Mouse (Mus musculus) Patski (cell line): ENCODE results near the gene Csn1s2b. TPM values are rescaled to one million over a fixed set of nuclear protein-coding genes. Genes with fewer than 3 reads are reported as not detected.
"Not testable (repeated sequence)": the region's sequence is repeated elsewhere in the genome, so short reads cannot be mapped to it uniquely, and the experiment has no call there.

Experiments
- ATAC-seq: fragments of 100-300 bp; one replicate; pipeline ENCODE4 v1.8.0; 2021
- CTCF ChIA-PET: fragments of 350-600 bp; sonication (Branson Sonifier 250); formaldehyde crosslinking; loops from one replicate; lab custom pipeline; 2022; ENCODE audit warnings: inconsistent platforms; lab: Charles Lee
- POLR2A ChIA-PET: fragments of 350-600 bp; sonication (Branson Sonifier 250); formaldehyde crosslinking; loops from one replicate; lab custom pipeline; 2022; ENCODE audit warnings: antibody characterized with exemption, inconsistent platforms; lab: Charles Lee
- DNase-seq: peaks from one replicate; pipeline ENCODE4 v3.0.0-alpha.2; 2011; ENCODE audit warnings: low read depth, low spot score
- H3K27me3 ChIP-seq: fragments of 371-371 bp; one replicate; pipeline ENCODE4 v1.5.1; 2021
- CTCF ChIP-seq: fragments of 100-300 bp; IDR thresholded peaks from one replicate; pipeline ENCODE4 v1.5.1; 2021
- in situ Hi-C: fragments of 300-500 bp; cut with MboI; formaldehyde crosslinking; loops from 3 replicates; pipeline ENCODE4 v1.11.1; 2018; ENCODE audit warnings: low pct_unique_long_range_greater_than_20kb, mixed read lengths
- polyA plus RNA-seq: library from polyadenylated mRNA; unstranded; gene quantifications from one replicate; pipeline ENCODE4 v1.2.3, GENCODE M21; 2021

The Csn1s2b gene
- polyA plus RNA-seq = not detected

DNA sequence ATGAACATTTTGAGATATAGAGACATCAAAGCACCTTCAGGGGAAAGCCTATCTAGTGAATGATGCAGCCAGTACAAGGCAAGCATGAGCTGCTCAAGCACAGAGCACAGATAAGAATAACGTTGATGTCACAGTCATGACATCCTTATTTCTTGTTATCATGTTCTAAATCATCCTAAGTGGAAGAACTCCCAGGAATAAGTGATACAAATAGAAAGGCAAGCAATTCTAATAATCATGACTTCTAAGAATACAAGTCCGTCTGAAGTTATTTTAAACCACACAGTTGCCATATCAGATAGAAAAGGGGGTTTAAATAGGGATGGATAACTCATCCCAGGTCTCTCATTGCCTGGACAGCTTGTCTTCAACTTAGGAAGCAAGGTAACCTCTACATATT is at the start of gene Csn1s2b:
Csn1s2b (plus strand) TSS at position 301 of the 400 bp plus-strand sequence.
- H3K27me3 ChIP-seq = no peaks in the 10 kb centered on the region
- DNase-seq (no peak), ATAC-seq (no peak)
- in situ Hi-C loops = no loop called here
- TF ChIP-seq CTCF = no peak
- ChIA-PET POLR2A (no interaction called here), CTCF (interaction anchor here (0.7 kb wide), 1 partner anchor 14 kb away, joined by 3 read pairs; no protein-coding TSS in a partner anchor)

DNA sequence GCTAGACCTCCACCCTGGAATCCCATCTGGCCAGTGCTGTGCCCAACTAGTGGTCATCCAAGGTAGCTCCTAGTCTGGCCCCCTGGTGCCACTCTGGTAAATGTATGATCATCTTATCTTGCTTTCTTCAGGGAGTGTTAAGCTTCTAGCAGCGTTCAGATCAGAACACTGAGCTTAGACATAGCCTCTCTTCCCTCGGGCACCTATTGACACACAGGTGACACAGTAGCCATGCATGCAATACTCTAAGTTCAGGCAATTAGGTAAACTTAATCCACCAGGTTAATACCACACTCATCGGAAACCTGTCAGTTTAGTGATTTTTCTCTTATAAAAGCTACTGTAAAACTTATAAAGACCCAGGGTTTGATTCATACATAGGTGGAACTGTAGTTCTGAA is 43.3 kb upstream of the Csn1s2b start:
- CTCF ChIA-PET = no interaction called here
- POLR2A ChIA-PET = no interaction called here
- in situ Hi-C loops = no loop called here
- no peak for TF ChIP-seq CTCF
- no peaks in the 10 kb centered on the region for H3K27me3 ChIP-seq
- no peak for ATAC-seq
- no peak for DNase-seq

DNA sequence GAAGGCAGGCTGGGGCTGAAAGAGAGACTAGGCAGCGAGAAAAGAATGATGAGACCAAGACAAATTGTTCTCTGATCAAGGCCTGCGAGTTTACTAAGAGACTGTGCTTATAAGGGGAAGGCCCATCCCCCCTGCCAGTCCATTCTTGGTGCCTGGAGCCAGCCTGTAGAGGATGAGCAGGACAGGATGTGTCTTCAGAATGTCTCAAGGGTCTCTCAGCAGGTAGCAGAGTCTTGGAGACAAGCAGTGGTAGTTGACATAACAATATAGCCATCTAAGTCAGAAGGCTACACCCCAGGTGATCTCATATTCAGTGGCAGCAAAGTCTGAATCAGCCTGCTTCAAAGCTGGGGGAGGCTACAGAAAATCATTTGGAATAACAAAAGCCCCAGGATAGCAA is 35.7 kb upstream of the Csn1s2b start:
- DNase-seq, CTCF ChIA-PET, H3K27me3 ChIP-seq, in situ Hi-C loops, POLR2A ChIA-PET, ATAC-seq: not testable (repeated sequence)

DNA sequence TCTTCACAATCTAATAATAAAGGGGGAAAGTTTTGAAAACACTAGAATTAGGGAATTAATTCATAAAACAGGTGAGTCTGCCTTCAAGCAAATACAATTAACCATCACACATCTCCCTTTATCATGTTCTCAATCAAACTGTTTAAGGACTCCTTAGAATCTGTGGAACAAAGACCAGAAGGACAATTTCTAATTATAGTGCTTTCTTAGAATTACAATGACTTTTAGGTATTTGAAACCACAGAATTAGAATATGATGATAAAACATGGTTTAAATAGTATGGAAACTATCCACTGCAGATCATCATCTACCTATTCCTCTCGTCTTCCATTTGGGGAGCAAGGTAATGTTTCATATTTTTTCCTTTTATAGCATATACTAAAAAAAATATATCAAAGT is 33.6 kb upstream of the Csn1s2b start, which contains the start of gene Csn1s2a:
Csn1s2a (plus strand) TSS at position 301 of the 400 bp plus-strand sequence.
- ATAC-seq (no peak), DNase-seq (no peak)
- ChIA-PET POLR2A (no interaction called here), CTCF (no interaction called here)
- in situ Hi-C loops = no loop called here
- H3K27me3 ChIP-seq = peaks cover 8% of the 10 kb centered on the region
- no peak for TF ChIP-seq CTCF

DNA sequence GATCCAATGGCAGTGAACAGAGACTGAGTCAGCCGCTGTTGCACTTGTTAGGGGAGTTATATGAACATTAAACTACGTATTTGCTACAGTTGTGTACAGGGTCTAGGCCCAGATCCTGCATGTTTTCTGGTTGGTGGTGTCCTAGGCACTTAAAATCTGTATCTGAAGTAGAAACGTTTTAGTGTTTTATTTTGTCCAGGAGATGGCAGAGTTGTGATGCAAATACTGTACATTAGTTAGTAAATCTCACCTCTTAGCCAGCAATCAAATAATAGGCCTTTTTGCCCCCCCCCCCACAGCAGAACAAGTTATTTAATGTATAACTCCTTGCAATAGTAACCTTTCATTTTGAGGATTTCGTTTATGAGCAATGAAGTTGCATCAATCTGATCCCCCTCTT is 25.2 kb upstream of the Csn1s2b start:
- ATAC-seq (no peak), DNase-seq (no peak)
- CTCF ChIA-PET = no interaction called here
- peaks cover 5% of the 10 kb centered on the region for H3K27me3 ChIP-seq
- in situ Hi-C loops = no loop called here
- TF ChIP-seq CTCF = no peak
- POLR2A ChIA-PET = no interaction called here

DNA sequence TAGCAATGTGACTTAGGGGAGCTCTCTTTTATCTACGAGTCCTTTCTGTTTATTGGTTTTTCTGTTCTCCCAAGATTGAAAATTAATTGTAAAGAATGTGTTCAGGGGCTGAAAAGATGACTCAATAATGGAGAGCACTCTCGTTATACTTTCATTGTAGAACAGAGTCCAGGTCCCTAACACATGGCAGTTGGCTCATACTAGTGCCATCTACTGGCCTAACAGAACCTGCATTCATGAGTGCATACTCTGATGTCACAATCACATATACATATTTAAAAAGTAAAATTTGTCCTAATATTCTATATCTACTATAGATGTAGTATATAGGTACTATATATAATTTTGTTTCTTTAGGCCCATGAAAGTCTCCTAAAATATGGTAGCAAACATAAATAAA is 1.4 kb downstream of the Csn1s2b start:
- TF ChIP-seq CTCF = peak; percentile 21
- ChIA-PET POLR2A (no interaction called here), CTCF (no interaction called here)
- no peak for DNase-seq
- no peaks in the 10 kb centered on the region for H3K27me3 ChIP-seq
- ATAC-seq = no peak
- in situ Hi-C loops = no loop called here

DNA sequence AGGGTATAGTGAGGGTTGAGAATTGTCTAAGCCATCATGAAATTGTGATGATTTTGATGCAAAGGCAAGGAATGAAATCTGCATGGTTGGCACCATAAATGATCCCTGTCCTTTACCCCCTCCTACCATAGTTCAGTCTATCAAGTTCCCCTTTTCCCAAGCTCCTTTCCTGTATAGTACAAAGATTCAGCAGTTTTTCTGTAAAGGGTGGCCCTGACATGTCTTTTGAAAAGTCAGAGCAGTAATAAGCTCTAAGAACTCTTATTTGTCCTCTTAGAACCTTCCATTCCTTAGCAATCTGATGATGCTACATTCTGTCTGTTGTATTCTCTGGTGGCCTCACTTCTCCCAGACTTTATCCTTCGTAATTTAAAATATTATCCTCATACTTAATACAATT is 17.5 kb downstream of the Csn1s2b start, which contains the start of gene Prr27:
Prr27 (plus strand) TSS at position 301 of the 400 bp plus-strand sequence.
- in situ Hi-C loops = no loop called here
- ChIA-PET CTCF (no interaction called here), POLR2A (no interaction called here)
- ATAC-seq (no peak), DNase-seq (no peak)
- TF ChIP-seq CTCF = no peak
- H3K27me3 ChIP-seq = no peaks in the 10 kb centered on the region

DNA sequence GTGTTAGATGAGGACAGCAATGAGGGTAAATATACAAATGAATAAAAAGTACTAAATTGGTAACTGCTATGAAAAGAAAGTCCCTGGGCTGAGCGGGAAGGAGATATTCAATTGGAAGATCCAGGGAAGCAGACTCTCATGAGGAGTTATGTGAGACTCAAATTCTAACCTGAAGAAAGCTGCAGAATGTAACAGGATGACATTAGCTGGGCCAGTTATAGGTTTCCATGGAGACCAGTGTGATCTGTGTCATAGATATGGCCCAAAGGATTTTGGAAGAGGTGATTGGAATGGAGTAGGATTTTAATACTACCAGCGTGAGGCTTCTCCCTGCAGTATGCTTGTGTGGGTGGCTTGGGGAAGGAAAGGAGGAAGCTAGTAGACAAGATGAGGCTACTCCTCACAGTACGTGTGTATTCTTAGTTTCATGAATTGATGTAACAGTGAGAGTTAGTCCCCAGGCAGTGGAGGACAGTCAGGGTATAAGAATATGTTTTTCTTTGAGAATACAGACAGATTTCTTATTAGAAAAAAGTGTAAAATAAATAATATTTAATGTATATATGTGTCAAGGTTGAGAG is 47.3 kb downstream of the Csn1s2b start:
- no peak for TF ChIP-seq CTCF
- POLR2A ChIA-PET = no interaction called here
- H3K27me3 ChIP-seq = peaks cover 5% of the 10 kb centered on the region
- ATAC-seq (no peak), DNase-seq (no peak)
- CTCF ChIA-PET = no interaction called here
- in situ Hi-C loops = no loop called here

DNA sequence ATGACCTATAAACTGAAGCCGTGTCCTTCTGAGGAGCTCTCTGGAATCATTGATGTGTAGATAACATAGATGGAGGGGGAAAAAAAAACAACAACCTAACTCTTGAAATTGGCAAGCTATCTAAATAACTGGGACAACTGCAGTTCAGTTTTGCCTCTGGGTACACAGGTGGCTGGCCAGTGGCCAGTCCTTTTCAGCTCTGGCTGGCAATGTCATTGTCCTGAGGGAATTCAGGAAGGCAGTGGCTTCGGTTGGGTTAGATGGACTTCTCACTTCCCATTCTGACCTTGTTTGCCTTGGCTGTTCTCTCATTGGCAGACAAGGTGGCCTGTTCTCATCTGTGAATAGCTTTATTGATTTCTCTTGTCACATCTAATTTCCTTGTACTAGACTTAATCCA is 62.2 kb downstream of the Csn1s2b start:
- POLR2A ChIA-PET = no interaction called here

DNA sequence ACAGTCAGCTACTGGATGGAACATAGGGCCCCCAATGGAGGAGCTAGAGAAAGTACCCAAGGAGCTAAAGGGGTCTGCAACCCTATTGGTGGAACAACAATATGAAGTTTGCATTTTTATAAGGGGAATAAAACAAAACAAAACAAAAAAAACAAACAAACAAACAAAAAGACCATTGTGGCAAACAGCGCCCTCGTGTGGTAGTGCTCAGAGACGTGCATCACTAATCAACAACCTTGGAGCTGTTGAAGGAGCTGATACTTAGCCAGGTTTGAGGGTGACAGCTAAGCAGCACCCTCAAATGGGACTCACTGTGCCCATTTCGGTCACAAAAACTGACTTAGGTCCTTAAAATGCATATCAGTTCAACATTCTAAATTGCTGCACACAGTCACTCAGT is 63.5 kb downstream of the Csn1s2b start:
- CTCF ChIA-PET = no interaction called here
- no peak for ATAC-seq
- in situ Hi-C loops = no loop called here
- DNase-seq = no peak
- H3K27me3 ChIP-seq = peaks cover 1% of the 10 kb centered on the region
- POLR2A ChIA-PET = no interaction called here
- TF ChIP-seq CTCF = peak; percentile 53

More for the DNA sequence above, 62.2 kb downstream of the Csn1s2b start:
- no peak for ATAC-seq
- no peak for DNase-seq
- TF ChIP-seq CTCF = no peak
- in situ Hi-C loops = no loop called here
- CTCF ChIA-PET = interaction anchor here (0.7 kb wide), 1 partner anchor 10 kb away, joined by 3 read pairs; no protein-coding TSS in a partner anchor
- no peaks in the 10 kb centered on the region for H3K27me3 ChIP-seq

Other genes with a start within 250 kb of the Csn1s2b start
- not detected for gene Sult1d1, start 239.1 kb upstream of the Csn1s2b start, polyA plus RNA-seq
- not detected for gene Sult1e1, start 216.5 kb upstream of the Csn1s2b start, polyA plus RNA-seq
- not detected for gene Csn1s1, start 141.9 kb upstream of the Csn1s2b start, polyA plus RNA-seq
- not detected for gene Csn2, start 108.5 kb upstream of the Csn1s2b start, polyA plus RNA-seq
- not detected for gene Csn1s2a, start 33.5 kb upstream of the Csn1s2b start, polyA plus RNA-seq
- gene Prr27, start 17.6 kb downstream of the Csn1s2b start, polyA plus RNA-seq = not detected
- not detected for gene Odam, start 76.9 kb downstream of the Csn1s2b start, polyA plus RNA-seq
- gene Csn3, start 117.5 kb downstream of the Csn1s2b start, polyA plus RNA-seq = not detected
- not detected for gene 2310003L06Rik, start 161.4 kb downstream of the Csn1s2b start, polyA plus RNA-seq
- gene Gm28434, start 161.4 kb downstream of the Csn1s2b start, polyA plus RNA-seq = not detected
- not detected for gene Cabs1, start 171.4 kb downstream of the Csn1s2b start, polyA plus RNA-seq
- gene Smr3a, start 194.5 kb downstream of the Csn1s2b start, polyA plus RNA-seq = not detected